Mouse (Mus musculus): ENCODE data around the gene D7Ertd443e.

The D7Ertd443e gene

DNA sequence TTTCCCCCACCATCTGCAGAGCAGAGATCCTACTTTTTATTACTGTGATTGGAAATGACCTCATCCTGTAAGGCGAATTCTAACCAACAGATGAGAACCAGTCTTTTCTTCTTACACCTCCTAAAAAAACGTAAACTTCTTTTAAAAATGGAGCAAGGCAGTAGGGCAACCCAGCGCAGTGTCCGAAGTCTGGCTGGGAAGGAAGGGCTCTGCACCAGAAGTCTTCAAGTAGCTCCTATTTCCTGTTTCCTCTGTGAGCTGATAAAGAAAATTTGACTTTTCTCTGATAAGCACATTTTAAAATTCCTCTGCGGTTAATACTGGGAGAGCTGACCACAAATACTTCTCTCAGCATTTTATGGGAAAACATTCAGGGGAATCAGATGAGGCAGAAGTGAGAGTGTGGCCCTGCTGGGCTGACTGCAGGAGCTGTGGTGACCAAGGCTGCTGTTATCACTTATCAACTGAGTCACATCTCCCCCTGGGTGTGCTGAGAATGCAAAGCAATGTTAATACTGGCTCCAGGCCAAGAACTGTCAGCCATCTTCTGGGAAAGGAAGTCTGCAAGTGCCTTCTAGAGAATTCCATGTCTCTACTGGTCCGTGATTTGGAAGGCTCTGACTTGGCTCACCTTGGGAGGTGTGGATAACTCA is 97.8 kb downstream of the D7Ertd443e start:
- no peak for DNase-seq

DNA sequence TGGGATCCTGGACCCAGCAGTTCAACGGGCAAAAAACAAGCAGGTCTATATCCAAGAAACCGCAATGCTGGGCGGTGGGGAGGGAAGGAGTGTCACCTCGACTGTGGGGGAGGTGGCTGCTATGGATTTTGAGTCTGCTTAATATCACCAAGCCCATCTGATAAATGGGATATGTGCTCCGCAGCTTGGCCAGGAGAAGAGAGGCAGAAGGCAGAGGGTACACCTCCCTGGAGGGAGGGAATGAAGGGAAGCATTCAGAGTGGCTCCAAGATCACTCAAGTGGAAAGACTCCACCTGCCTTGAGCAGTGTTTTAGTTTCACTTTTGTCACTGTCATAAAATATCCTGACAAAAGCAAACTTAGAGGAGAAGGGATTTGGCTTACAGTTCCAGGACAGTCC is 112.5 kb downstream of the D7Ertd443e start:
- no peak for DNase-seq

DNA sequence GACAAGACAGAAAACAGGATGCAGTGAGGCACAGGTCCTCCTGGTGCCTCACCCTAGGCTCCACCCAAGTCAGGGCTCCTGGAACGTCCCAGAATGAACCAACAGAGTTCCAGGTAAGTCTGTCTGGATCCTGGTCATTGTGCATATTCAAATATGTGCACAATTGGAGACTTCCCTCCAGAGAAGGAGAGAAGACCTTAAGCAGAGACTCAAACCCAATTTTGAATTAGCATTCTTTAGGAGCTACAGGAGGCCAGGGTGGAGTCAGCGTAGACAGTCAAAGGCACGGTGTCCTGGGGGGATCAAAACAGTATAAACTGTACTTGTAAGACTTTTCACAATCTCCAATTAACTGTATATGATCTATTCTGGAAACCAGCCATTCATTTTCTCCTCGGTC is 113.0 kb downstream of the D7Ertd443e start:
- no peak for DNase-seq

DNA sequence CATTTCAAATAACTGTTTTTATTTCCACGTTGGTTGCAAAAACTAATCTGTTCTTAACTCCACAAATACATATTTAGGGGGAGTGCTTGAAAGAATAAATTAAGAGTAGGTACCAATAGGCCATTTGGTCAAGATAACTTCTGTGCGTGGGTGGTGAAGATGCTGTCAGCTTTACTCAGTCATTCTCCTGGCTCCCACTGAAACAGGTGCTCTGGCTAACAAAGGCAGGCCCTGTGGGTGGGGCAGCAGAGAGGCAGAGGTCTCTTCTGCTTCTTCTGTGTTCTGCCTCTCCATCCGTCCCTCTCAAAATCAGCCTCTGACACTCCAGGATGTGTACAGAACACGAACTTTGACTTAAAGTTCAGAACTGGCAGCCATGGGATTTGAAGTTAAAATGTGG is 119.7 kb downstream of the D7Ertd443e start:
- no peak for DNase-seq

DNA sequence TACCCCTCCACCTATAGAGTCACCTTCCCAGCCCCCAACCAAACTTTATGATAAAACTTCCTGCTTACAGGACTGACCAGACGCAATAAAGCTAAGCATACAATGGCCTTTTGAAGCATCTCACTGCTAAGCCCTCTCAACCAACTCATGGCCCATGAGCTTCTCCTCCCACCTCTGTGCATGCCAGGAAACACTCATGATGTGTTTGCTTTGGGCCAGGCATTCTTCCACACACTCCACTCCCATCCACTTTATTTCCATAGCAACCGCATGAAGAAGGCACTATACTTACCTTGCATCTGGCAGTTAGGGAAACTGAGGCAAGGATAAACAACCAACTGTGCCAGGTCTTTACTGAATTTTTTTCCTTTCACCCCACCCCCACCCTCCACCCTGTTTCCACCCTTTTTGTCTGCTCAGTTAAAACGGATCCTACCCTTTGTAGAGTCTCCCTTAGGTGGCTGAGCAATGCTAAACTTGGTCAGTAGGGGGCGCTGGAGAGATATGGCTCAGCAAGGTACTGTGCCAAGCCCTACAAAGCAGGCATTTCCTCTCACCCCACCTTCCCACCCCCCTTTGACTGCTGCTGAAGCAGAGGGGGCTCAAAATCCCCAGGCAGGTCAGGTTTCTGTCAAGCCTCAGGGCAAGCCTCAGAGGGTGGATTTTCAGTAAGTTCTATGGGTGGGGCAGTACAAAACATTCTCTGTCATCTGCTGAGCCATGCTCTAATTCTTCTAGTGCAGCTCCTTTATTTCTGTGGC is 122.1 kb downstream of the D7Ertd443e start:
- DNase-seq, result peak; percentile 16

DNA sequence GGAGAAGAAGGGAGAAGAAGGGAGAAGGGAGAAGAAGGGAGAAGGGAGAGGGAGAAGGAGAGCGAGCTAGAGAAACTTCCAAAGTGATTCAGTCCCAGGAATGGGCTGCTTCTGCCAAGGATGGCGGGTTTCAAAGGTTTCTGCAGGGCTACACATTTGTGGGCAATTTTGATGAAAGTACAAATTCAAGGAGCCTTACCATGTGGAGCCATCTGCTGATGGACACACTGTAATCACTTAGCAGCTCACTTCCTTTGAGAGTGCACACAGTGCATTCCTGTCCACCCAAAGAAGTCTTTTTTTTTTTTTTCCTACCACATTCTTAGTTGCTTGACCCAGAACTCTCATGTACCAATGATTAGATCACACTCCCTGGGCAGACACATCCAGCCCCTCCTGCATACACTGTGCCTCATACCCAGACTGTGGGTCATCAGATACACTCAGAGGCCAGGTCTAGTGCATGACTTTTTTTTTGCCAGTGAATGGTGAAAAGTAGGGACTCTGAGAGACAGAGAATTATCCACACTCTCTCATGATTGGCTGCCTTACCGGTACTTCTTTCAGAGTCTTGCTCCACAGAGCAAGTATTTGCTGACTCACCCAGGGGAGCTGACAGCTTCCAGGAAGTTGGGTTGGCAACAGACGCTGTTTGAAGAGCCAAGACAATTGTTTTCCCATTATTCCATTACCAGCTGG is 124.3 kb downstream of the D7Ertd443e start:
- no peak for DNase-seq

DNA sequence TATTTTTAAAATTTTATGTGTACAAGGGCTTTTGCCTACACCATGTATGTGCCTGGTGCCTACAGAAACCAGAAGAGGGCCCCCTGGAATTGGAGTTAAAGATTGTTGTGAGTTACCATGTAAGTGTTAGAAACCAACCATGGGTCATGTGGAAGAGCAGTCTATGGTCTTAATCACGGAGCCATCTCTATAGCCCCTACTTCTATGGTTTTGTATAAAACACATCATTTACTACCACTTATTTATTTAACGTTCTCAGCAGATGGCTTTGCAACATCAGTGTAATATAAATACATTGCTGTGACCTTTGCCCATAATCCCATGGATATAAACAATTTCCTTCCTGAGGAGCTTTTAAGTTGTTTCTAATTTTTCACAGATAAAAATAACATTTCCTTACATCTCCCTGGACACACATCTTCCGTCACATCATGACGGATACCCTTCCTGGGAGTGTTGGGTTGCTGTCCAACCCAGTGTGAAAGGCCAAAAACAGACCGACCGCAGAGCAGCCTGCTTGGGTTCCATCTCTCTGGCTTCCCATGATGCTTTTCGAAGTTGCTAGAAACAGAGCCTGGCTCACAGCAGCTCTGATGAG is 135.1 kb downstream of the D7Ertd443e start:
- no peak for DNase-seq

DNA sequence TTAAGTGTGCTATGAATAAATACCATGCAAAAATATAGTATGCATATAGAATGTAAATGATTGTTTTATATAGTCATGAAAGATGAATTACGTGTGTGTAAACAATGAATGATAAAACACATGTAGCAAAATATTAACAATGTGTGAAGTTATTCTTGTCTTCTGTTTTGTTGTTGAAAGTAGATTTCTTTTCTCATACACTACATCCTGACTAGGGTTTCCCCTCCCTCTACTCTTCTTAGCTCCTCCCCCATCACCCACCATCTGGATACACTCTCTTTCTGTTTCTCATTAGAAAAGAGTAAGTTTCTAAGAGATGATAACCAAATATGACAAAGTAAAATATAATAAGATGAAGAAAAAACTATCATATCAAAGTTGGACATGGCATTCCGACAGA is 137.4 kb downstream of the D7Ertd443e start:
- no peak for DNase-seq

DNA sequence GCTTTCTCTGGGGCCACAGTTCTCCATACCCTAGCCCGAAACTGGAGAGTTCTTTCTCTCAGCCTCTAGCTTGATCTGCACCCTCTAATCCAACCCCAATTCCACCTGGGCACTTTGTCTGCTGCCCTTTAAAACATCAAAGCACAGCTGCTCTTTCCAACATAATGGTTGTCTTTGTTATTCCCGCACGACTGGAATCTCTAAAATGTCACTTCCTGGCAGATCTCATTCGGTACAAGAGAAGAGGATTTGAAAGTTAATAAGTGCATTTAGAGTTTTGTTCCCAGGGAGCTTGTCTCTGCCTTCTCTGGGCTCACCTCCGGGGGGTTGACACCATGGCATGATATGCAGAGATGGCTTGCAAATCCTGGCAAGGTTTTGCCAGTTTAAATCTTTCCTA is 138.8 kb downstream of the D7Ertd443e start:
- no peak for DNase-seq

DNA sequence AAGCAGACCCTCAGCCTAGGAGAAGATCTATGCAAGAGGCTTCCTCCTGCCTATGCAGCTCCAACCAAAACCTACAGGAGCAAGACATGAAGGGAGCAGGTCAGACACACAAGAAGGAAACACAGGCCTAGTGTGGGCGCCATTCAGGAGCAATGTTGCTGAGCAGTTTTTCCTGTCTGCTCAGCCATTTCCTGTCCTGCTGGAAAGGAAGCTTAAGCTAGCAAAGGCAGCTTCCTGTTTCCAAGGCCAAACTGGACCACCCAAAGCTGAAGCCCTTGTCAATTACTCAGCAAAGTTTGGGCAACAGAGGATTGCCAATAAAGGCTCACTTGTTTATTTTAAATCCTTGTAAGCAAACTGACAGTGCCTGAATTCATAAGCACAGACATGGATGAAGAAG is 142.7 kb downstream of the D7Ertd443e start:
- no peak for DNase-seq

DNA sequence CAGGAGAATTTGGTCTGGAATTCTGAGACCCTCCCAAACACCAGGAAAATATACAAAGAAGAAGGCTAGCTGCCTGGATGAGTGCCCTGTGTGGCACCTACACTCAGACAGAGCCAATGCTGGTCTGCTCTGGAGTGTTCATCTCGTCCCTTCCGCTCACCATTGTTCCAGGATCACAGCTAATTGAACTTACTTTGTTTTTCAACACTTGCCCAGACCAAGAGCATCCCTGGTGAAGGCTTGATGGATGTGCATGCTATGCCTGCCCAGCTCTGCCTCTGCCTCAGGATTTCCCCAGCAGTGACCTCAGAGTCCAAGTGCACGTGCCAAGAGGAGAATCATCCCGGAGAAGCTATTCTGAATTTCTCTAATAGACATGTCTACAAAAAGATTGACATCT is 144.2 kb downstream of the D7Ertd443e start:
- DNase-seq, result no peak

DNA sequence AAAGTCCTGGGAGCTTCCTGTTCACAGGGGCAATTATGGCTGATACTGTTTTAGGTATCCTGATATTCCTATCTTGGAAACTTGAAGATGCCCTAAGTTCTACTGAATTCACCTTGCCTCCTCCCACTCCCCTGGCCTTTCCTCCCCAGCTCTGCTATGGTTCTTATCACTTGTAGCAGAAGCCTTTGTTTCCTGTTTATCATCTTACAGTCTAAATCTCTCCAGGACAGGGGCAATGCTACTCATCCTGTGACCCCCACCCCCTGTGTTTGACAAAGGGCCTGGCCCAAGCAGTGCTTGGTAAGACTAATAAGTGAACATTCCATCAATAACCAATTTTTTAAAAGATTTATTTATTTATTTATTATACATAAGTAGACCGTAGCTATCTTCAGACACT is 144.9 kb downstream of the D7Ertd443e start:
- no peak for DNase-seq

DNA sequence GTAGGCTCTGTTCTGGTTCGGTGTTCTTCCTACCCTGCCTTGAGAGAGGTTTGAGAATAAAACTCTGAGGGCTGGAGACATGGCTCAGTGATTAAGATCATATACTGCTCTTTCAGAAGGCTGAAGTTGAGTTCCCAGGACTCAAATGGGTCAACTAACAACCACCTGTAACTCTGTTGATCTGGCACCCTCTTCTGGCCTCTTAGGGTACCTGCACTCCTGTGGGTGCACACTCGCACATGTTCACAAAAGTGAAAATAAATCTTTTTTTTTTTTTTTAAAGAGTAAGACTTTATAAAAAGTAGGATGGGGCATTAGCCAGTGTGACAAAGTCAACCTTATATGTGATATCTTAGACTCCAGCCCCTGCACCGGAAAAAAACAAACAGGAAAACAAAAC is 146.6 kb downstream of the D7Ertd443e start:
- no peak for DNase-seq

DNA sequence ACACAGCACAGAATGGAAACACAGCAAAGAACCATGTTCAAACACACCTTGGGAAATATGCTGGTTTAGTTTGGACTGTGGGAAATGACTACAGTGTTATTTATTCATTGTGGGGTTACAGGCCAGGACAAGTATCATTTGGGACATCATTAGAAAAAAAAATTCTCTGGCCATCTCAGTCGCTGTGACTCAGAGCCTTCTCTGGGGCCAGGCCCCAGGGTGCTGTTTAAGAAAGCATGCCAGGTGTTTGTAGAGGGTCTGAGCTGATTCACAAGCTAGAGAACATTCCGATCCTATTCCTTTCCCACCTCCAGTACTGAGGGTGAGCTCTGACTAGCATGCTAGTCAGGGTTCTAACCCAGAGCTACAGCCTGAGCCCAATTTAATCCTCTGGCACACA is 148.1 kb downstream of the D7Ertd443e start:
- DNase-seq, result no peak

DNA sequence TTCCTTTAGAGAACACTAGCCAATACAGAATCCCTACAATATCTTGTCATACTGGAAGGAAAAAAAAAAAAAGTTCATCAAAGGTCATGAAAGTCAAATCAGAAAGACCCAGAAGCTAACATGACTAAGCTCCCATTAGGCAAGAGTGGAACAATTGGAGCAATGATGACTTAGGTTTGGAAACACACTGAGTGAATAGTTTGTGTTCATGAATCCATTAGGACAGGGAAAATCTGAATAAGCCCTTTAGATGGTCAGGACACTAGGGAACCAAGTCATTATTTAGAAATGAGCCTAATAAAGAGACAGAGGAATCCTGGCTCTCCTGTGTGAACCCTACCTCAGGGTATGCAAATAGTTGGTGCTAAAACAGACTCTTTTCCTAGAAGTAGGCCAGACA is 148.7 kb downstream of the D7Ertd443e start:
- DNase-seq, result no peak

DNA sequence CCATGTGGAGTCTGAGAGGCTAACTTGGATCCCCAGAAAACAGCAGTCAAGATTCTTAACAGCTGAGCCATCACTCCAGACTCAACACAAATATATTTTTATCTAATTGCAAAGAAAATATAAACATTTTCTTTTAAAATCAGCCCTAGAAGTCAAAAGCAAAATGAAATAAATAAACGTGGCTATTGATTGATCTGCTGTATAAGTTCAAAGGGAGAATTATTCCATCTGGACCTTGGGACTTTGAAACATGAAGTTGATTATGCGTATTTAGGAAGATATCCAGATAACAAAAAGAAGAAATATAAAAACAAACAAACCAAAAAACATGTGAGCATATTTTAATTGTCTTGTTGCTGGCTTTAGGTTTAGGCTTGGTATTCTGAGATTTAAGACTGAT is 149.9 kb downstream of the D7Ertd443e start:
- DNase-seq, result no peak

DNA sequence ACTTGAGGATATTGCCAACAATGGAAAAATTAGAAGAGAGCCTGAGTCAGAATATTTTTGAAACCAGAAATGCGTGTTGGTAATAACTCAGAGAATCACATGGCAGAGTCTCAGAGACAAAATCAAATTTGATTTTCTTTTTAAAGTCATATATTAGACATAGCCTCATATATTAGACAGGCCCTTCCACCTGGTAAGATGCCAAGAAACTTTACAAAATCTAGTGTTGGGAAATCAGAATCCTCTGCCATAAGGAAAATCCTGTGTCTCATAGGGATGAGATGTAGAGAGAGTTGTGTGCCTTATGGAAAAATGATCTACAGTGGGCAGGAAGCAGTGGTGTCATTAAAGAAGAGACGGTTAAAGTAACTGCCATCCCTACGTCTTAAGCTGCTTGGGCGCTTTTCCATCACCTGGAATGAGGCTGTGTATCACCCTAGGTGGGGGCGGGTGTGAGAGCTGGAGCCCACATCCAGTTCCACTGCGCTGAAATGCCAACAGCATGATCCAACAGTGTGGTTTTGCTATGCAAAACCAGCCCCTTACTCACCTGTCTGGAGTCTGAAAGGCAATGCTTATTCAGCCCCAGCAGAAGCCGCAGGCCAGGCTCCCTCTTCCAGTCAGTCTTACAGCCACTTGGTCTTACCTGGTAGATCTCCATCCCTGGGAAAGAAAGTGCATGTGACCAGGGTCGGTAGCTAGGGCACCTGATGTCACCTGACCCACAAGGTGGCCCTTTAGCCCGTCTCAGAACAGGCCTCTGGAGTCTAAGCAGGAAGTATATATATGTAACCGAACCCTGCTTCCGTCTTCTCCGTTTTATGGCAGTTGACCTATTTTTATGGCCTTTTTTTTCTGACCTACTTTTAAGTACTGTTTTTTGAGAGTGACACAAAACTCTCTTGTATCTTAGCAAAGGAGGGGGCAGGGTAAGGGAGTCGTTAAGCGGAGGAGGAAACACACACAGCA is 153.8 kb downstream of the D7Ertd443e start, which contains the start of gene Adam12:
TSS of gene Adam12 (minus strand) at position 769 of the 969 bp plus-strand sequence.
- DNase-seq, result no peak

DNA sequence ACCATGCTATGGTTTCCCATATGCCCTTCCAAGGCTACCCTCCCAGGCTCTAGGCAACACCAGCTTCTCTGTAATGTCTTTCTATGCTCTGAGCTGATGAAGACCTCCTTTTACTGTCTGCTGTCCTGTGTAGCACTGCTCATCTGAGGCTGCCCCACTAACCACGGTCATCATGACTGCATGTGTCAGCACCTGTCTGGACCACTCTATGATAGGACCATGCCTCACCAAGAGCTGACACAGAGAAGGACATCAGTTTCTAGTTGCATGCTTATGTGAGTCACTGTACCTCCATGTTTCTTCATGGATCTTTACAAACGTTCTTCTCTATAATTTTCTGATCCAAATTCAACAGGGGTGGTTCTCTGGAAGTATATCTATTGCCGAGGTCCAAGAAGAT is 154.8 kb downstream of the D7Ertd443e start:
- DNase-seq, result no peak

DNA sequence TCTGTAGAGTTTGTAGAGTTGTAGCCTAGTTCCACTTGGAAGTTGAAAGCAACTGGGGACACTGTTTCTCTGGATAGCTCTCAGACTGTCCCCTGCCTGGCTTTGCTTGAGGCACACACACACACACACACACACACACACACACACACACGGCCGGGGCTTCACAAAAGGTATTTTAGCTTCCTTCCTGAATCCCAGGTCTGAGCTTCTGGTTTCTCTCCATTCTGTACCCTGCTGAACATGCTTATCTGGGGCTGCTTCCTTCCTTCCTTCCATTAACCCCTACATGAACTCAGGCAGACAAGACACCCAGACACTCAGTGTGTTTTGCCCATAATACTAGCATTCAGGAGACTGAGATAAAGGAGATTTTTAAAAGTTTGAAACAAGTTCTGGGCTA is 155.6 kb downstream of the D7Ertd443e start:
- no peak for DNase-seq

DNA sequence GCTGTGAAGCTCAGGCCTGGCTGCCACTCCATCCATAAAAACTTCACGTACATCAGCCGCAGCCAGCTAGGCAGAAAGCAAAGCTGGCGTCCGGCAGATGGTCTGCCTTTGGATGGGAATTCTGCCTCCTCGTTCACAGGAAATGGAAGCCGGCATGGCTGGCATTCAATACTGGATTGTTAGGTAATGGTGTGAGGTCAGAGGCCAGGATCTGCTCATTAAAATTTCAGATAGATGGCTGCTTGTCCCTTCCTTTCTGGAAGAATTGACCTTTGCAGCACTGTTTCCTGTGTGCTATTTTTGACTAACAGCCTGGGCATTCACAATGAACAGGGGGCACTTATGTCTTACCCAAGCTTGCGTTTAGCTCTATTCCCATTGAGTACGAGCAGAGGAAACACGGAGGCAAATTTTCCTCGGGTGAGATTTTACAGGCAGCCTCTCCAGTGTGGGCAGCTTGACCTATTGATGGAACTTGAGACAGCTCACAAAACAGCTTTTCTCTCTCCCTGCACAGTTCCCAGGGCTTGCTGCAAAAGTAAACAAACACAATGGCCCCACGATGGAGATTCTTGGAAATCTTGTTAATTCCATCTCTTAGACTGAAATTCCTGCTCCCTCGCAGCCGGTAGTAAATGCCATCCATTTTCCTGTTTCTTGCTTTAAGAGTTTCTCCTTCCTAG is 157.5 kb downstream of the D7Ertd443e start:
- no peak for DNase-seq

DNA sequence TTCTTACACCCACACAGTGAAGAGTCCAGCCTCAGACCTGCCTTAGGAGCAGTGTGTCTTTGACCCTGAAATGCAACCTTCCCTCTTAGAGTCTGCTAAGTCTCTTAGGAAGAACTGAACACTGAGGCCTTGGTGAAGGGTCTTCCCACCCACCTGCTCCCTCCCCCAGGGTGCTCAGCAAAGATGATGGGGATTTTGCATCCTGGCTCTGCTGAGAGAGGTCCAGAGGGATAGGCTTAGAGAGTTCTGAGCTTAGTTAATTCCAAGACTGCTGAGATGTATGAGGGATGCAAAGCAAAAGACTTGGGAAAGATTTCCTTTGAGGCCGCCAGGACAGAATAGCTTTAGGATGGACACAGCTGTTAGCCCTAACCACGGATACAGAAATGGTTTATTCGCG is 158.4 kb downstream of the D7Ertd443e start:
- DNase-seq, result no peak

DNA sequence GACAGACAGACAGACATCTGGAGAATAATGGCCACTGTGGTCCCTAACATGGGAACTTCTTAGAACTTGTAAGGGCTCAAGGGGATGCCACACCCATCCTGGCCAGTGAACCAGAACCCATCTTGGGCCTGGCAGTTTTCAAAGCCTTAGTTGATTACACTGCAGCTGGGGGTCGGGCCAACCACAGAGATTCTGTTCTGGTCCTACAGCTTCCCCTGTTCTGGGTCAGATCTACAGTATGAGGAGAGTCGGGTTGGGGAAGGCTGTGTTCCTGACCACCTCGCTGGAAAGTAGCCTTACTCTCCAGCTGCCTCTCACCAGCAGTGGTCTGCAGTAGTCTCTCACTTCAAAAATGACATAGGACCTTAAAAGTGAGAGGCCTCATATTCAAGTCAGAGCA is 159.2 kb downstream of the D7Ertd443e start:
- no peak for DNase-seq
